Mouse (Mus musculus): Measurements from ENCODE around the gene Unc5c. TPM values are rescaled to one million over a fixed set of nuclear protein-coding genes. Genes with fewer than 3 reads are reported as not detected.
A peak's percentile ranks its signal among the peaks of the same experiment; 100 is the strongest.

Unc5c gene
- total RNA-seq, 2 experiments from 2014 or later: 42.5 to 47.9 TPM

- DNase-seq (ENCODE audit: low spot score in 2 of 2): no peak
Observed at GRCm38 (mm10) chr3:141804133-141804532, 339.1 kb downstream of the Unc5c start.

- no peak for DNase-seq (ENCODE audit: low spot score in 2 of 2)
Observed at GRCm38 (mm10) chr3:141809581-141809980, 344.6 kb downstream of the Unc5c start.

GRCm38 (mm10) chr3:141810944-141811343, 345.9 kb downstream of the Unc5c start:
- DNase-seq (ENCODE audit: low spot score in 2 of 2): no peak

GRCm38 (mm10) chr3:141811348-141811747, 346.3 kb downstream of the Unc5c start:
- no peak for DNase-seq (ENCODE audit: low spot score in 2 of 2)

- DNase-seq (ENCODE audit: low spot score in 2 of 2): no peak
Observed at GRCm38 (mm10) chr3:141814776-141815175, 349.8 kb downstream of the Unc5c start.

- no peak for DNase-seq (ENCODE audit: low spot score in 2 of 2)
Observed at GRCm38 (mm10) chr3:141818615-141819312, 353.7 kb downstream of the Unc5c start.

GRCm38 (mm10) chr3:141819331-141819941, 354.4 kb downstream of the Unc5c start:
- no peak for DNase-seq (ENCODE audit: low spot score in 2 of 2)

- no peak for DNase-seq (ENCODE audit: low spot score in 2 of 2)
Observed at GRCm38 (mm10) chr3:141828301-141828700, 363.3 kb downstream of the Unc5c start.

- peak; percentile 68 to 77 for DNase-seq (ENCODE audit: low spot score in 2 of 2)
Observed at GRCm38 (mm10) chr3:141831135-141831534, 366.1 kb downstream of the Unc5c start.

GRCm38 (mm10) chr3:141838864-141839263, 373.8 kb downstream of the Unc5c start:
- peak in 1 of 2 experiments; percentile 61 for DNase-seq (ENCODE audit: low spot score in 2 of 2)

GRCm38 (mm10) chr3:141849206-141849605, 384.2 kb downstream of the Unc5c start:
- no peak for DNase-seq (ENCODE audit: low spot score in 2 of 2)

GRCm38 (mm10) chr3:141850141-141850540, 385.1 kb downstream of the Unc5c start:
- no peak for DNase-seq (ENCODE audit: low spot score in 2 of 2)

GRCm38 (mm10) chr3:141854339-141854738, 389.3 kb downstream of the Unc5c start:
- no peak for DNase-seq (ENCODE audit: low spot score in 2 of 2)

- DNase-seq (ENCODE audit: low spot score in 2 of 2): no peak
Observed at GRCm38 (mm10) chr3:141857123-141857522, 392.1 kb downstream of the Unc5c start.

GRCm38 (mm10) chr3:141862816-141863461, 397.9 kb downstream of the Unc5c start:
- DNase-seq (ENCODE audit: low spot score in 2 of 2): peak; percentile 32 to 64

GRCm38 (mm10) chr3:141871805-141872204, 406.8 kb downstream of the Unc5c start:
- no peak for DNase-seq (ENCODE audit: low spot score in 2 of 2)

- DNase-seq (ENCODE audit: low spot score in 2 of 2): no peak
Observed at GRCm38 (mm10) chr3:141872337-141873042, 407.5 kb downstream of the Unc5c start.

GRCm38 (mm10) chr3:141882496-141882895, 417.5 kb downstream of the Unc5c start:
- no peak for DNase-seq (ENCODE audit: low spot score in 2 of 2)

- DNase-seq (ENCODE audit: low spot score in 2 of 2): no peak
Observed at GRCm38 (mm10) chr3:141884190-141884589, 419.2 kb downstream of the Unc5c start.

Measured in layer of hippocampus, postnatal 14 days (tissue).